Mouse (Mus musculus) left cerebral cortex, postnatal 14 days (tissue): ENCODE results near the gene Sowahd. TPM values are rescaled to one million over a fixed set of nuclear protein-coding genes. Genes with fewer than 3 reads are reported as not detected.
"Not testable (repeated sequence)": the region's sequence is repeated elsewhere in the genome, so short reads cannot be mapped to it uniquely, and the experiment has no call there.

ENCODE experiments used
- DNase-seq, 2 experiments: peaks; one replicate each; pipeline ENCODE4 v3.0.0; 2021 to 2022; ENCODE audit warnings: low spot score in 2 of 2, mixed read lengths in 1 of 2
- intact Hi-C: fragments of 180-260 bp; cut with DNase I; formaldehyde crosslinking; loops from one replicate; pipeline ENCODE4 v1.15.1; 2025
- long read RNA-seq, 2 experiments: library from polyadenylated mRNA; stranded (forward); transcript quantifications; one replicate each; pipeline ENCODE4 v2.0.0; 2021
- total RNA-seq, 2 experiments: library from RNA; stranded (reverse); gene quantifications; 2 replicates each; pipeline ENCODE4 v1.2.3; 2021

Sowahd gene
- total RNA-seq, result not detected
- long read RNA-seq, experiment 1, result 0 reads
- long read RNA-seq, experiment 2, result 0 reads

GRCm38 (mm10) chrX:37048066-37048889 is at the start of gene Sowahd:
Gene Sowahd, plus strand, starts transcription at chrX:37048845.
- intact Hi-C loops, result no loop called here

GRCm38 (mm10) chrX:37013870-37014269 is 34.8 kb upstream of the Sowahd start:
- intact Hi-C loops, result no loop called here
- no peak for DNase-seq

More at GRCm38 (mm10) chrX:37048066-37048889, at the start of gene Sowahd:
- DNase-seq, result no peak

- intact Hi-C loops, result no loop called here
- no peak for DNase-seq
Observed at GRCm38 (mm10) chrX:37018150-37018654, 30.4 kb upstream of the Sowahd start.

- no peak for DNase-seq
- intact Hi-C loops, result no loop called here
Observed at GRCm38 (mm10) chrX:37019045-37019444, 29.6 kb upstream of the Sowahd start.

- intact Hi-C loops, result loop anchor here (1.0 kb wide), 1 partner anchor 92 kb away; no protein-coding TSS in a partner anchor
- DNase-seq, result peak; percentile 39 to 78
Observed at GRCm38 (mm10) chrX:37022690-37023089, 26.0 kb upstream of the Sowahd start.

GRCm38 (mm10) chrX:37023652-37024309 is 24.9 kb upstream of the Sowahd start:
- no peak for DNase-seq
- intact Hi-C loops, result no loop called here

GRCm38 (mm10) chrX:37028378-37028777 is 20.3 kb upstream of the Sowahd start:
- intact Hi-C loops, result no loop called here

GRCm38 (mm10) chrX:37042726-37043125 is 5.9 kb upstream of the Sowahd start:
- intact Hi-C loops, result no loop called here
- DNase-seq, result peak; percentile 55 to 71

More at GRCm38 (mm10) chrX:37028378-37028777, 20.3 kb upstream of the Sowahd start:
- peak; percentile 11 to 38 for DNase-seq

- DNase-seq, result no peak
- intact Hi-C loops, result no loop called here
Observed at GRCm38 (mm10) chrX:37048890-37049823, 512 bp downstream of the Sowahd start.

- intact Hi-C loops, result no loop called here
- no peak for DNase-seq
Observed at GRCm38 (mm10) chrX:37063902-37064301, 15.3 kb downstream of the Sowahd start.

GRCm38 (mm10) chrX:37067299-37067698 is 18.7 kb downstream of the Sowahd start:
- intact Hi-C loops, result no loop called here
- DNase-seq, result no peak

- no peak for DNase-seq
- intact Hi-C loops, result no loop called here
Observed at GRCm38 (mm10) chrX:37068766-37069165, 20.1 kb downstream of the Sowahd start.

GRCm38 (mm10) chrX:37074262-37074892 is 25.7 kb downstream of the Sowahd start:
- intact Hi-C loops, result loop anchor here (10.0 kb wide), 1 partner anchor 570 kb away; no protein-coding TSS in a partner anchor
- DNase-seq, result peak; percentile 57 to 69

GRCm38 (mm10) chrX:37076651-37077050 is 28.0 kb downstream of the Sowahd start:
- intact Hi-C loops, result loop anchor here (10.0 kb wide), 1 partner anchor 572 kb away; no protein-coding TSS in a partner anchor
- no peak for DNase-seq

GRCm38 (mm10) chrX:37080345-37080744 is 31.7 kb downstream of the Sowahd start:
- DNase-seq, intact Hi-C loops: not testable (repeated sequence)

GRCm38 (mm10) chrX:37081194-37081593 is 32.5 kb downstream of the Sowahd start:
- DNase-seq, result no peak
- intact Hi-C loops, result no loop called here

- peak; percentile 15 to 36 for DNase-seq
Observed at GRCm38 (mm10) chrX:37084318-37084926, 35.8 kb downstream of the Sowahd start.

More at GRCm38 (mm10) chrX:37084318-37084926, 35.8 kb downstream of the Sowahd start:
- intact Hi-C loops, result no loop called here
